Mouse (Mus musculus): ENCODE measurements around the gene Llph. TPM values are rescaled to one million over a fixed set of nuclear protein-coding genes. Genes with fewer than 3 reads are reported as not detected.

Llph gene
- 10 to 100 TPM; 13.3 to 16.7 TPM for total RNA-seq (2023)

GRCm38 (mm10) chr10:120226871-120227661, at the start of gene Llph:
Gene Llph, plus strand, starts transcription at chr10:120227070.

GRCm38 (mm10) chr10:120201131-120201921, 25.5 kb upstream of the Llph start, which contains the start of gene Tmbim4:
Gene Tmbim4, plus strand, starts transcription at chr10:120201590.

GRCm38 (mm10) chr10:120201961-120202402, 24.9 kb upstream of the Llph start, which contains the start of gene Irak3:
Gene Irak3, minus strand, starts transcription at chr10:120202130.

Other genes starting within 250 kb of the Llph start
- gene Helb, start 114.1 kb upstream of the Llph start, total RNA-seq (2023), result 10 to 100 TPM; 21.2 to 24.5 TPM
- 10 to 100 TPM; 86.1 to 90.0 TPM for gene Tmbim4, start 25.5 kb upstream of the Llph start, total RNA-seq (2023)
- 10 to 100 TPM; 73.0 to 78.9 TPM for gene Irak3, start 24.9 kb upstream of the Llph start, total RNA-seq (2023)
- gene Hmga2, start 249.4 kb downstream of the Llph start, total RNA-seq (2023), result under 1 TPM; 0.33 to 0.40 TPM

Data from neutrophil, adult 59 days (primary cell).